Mouse (Mus musculus) E14TG2a.4 (cell line): ENCODE results near the gene Cd1d1.

Source experiments
- H3K27me3 ChIP-seq: 2 replicates; pipeline ENCODE4 v1.6.1; 2014; ENCODE audit warnings: low read length, control low read depth; ENCODE audit not compliant: insufficient read depth
- H3K36me3 ChIP-seq: 2 replicates; pipeline ENCODE4 v1.6.1; 2014; ENCODE audit warnings: low read length, control low read depth; ENCODE audit not compliant: insufficient read depth
- H3K4me1 ChIP-seq: replicated peaks from 2 replicates; pipeline ENCODE4 v1.6.1; 2014; ENCODE audit warnings: low read depth, low read length, control low read depth
- H3K4me3 ChIP-seq: replicated peaks from 2 replicates; pipeline ENCODE4 v1.5.1; 2014; ENCODE audit warnings: mild to moderate bottlenecking, low read length
- H3K9me3 ChIP-seq: 2 replicates; pipeline ENCODE4 v1.6.1; 2014; ENCODE audit warnings: low read length, control low read depth
- CTCF ChIP-seq: conservative IDR thresholded peaks from 2 replicates; pipeline ENCODE4 v1.5.1; 2014; ENCODE audit warnings: low read length
- NANOG ChIP-seq: IDR thresholded peaks from 2 replicates; pipeline ENCODE4 v1.6.1; 2014; ENCODE audit warnings: borderline replicate concordance, low read length, mixed read lengths
- POU5F1 ChIP-seq: IDR thresholded peaks from 2 replicates; pipeline ENCODE4 v1.6.1; 2014; ENCODE audit warnings: low read length, borderline replicate concordance

Gene Cd1d1

GRCm38 (mm10) chr3:86983382-86983781 is 15.9 kb downstream of the Cd1d1 start:
- Histone ChIP-seq H3K4me3 (no peak overlapping the region), H3K4me1 (peaks cover 4% of the 10 kb centered on the region; the same call in 1 of the 2 replicates), H3K9me3 (peaks cover 6% of the 10 kb centered on the region; the same call in 1 of the 2 replicates), H3K36me3 (no peaks in the 10 kb centered on the region), H3K27me3 (peaks cover 6% of the 10 kb centered on the region; the same call in 1 of the 2 replicates)
- no peak for TF ChIP-seq POU5F1
- TF ChIP-seq CTCF: no peak
- no peak for TF ChIP-seq NANOG

- H3K27me3 ChIP-seq: no peaks in the 10 kb centered on the region
- peaks cover 5% of the 10 kb centered on the region; the same call in 1 of the 2 replicates for H3K9me3 ChIP-seq
- no peaks in the 10 kb centered on the region for H3K4me1 ChIP-seq
- no peak overlapping the region for H3K4me3 ChIP-seq
- TF ChIP-seq CTCF (peak; percentile 62), NANOG (no peak), POU5F1 (no peak)
- no peaks in the 10 kb centered on the region for H3K36me3 ChIP-seq
Observed at GRCm38 (mm10) chr3:86976546-86976945, 22.7 kb downstream of the Cd1d1 start.

DNA sequence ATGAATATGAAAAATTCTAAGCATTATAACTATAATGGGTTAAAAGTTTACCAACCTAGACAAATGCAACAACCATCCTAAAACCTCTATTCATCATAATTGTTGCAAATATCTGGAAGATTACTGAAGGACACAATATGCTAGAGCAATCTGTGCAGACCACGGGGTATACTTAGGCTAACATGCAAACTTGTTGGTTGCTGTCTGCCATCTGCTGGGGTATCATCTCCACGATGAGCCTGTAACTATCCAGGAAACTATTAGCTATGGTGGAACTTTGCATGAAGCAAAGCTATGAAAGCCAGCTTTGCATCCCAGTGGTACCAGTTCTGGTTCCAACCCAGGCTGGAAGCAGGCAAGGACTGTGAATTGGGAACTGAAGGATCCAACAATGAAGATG is 24.1 kb downstream of the Cd1d1 start:
- TF ChIP-seq CTCF (no peak), POU5F1 (no peak), NANOG (no peak)

GRCm38 (mm10) chr3:86962665-86963435 is 36.4 kb downstream of the Cd1d1 start:
- Histone ChIP-seq H3K4me1 (peaks cover 6% of the 10 kb centered on the region; the same call in 1 of the 2 replicates), H3K36me3 (no peaks in the 10 kb centered on the region), H3K27me3 (no peaks in the 10 kb centered on the region), H3K9me3 (no peaks in the 10 kb centered on the region), H3K4me3 (no peak overlapping the region)
- TF ChIP-seq NANOG: no peak
- TF ChIP-seq POU5F1: no peak
- TF ChIP-seq CTCF: no peak

More for the DNA sequence above, 24.1 kb downstream of the Cd1d1 start:
- Histone ChIP-seq H3K9me3 (no peaks in the 10 kb centered on the region), H3K4me3 (no peak overlapping the region), H3K36me3 (no peaks in the 10 kb centered on the region), H3K4me1 (no peaks in the 10 kb centered on the region), H3K27me3 (no peaks in the 10 kb centered on the region)

DNA sequence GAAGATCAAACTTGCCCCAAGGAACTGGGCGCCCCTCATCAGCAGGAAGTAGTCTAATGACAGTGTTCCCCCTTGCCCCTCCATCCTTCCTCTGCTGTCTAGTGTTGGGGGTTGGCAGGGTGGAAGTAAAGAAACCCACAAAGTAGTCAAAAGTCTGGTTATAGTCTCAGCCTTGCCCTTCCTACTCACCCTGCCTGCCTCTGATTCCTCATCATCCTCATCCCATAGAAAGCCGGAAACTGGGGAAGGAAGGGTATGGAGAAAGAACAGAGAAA is 37.9 kb downstream of the Cd1d1 start:
- TF ChIP-seq POU5F1 (no peak), NANOG (no peak), CTCF (no peak)
- Histone ChIP-seq H3K4me1 (peaks cover 6% of the 10 kb centered on the region; the same call in 1 of the 2 replicates), H3K4me3 (no peak overlapping the region), H3K27me3 (no peaks in the 10 kb centered on the region), H3K36me3 (no peaks in the 10 kb centered on the region), H3K9me3 (no peaks in the 10 kb centered on the region)

- H3K27me3 ChIP-seq: no peaks in the 10 kb centered on the region
- H3K36me3 ChIP-seq: no peaks in the 10 kb centered on the region
- peaks cover 6% of the 10 kb centered on the region; the same call in 1 of the 2 replicates for H3K4me1 ChIP-seq
- H3K4me3 ChIP-seq: no peak overlapping the region
- H3K9me3 ChIP-seq: no peaks in the 10 kb centered on the region
- TF ChIP-seq CTCF (no peak), POU5F1 (no peak), NANOG (no peak)
Observed at GRCm38 (mm10) chr3:86960656-86961394, 38.4 kb downstream of the Cd1d1 start.

- peaks cover 18% of the 10 kb centered on the region for H3K4me1 ChIP-seq
- H3K36me3 ChIP-seq: no peaks in the 10 kb centered on the region
- H3K4me3 ChIP-seq: no peak overlapping the region
- TF ChIP-seq POU5F1: no peak
- TF ChIP-seq CTCF: no peak
- no peak for TF ChIP-seq NANOG
- no peaks in the 10 kb centered on the region for H3K27me3 ChIP-seq
- H3K9me3 ChIP-seq: no peaks in the 10 kb centered on the region
Observed at GRCm38 (mm10) chr3:86959088-86959487, 40.2 kb downstream of the Cd1d1 start.

GRCm38 (mm10) chr3:86955376-86955775 is 43.9 kb downstream of the Cd1d1 start:
- H3K27me3 ChIP-seq: no peaks in the 10 kb centered on the region
- TF ChIP-seq NANOG: no peak
- no peak for TF ChIP-seq CTCF
- TF ChIP-seq POU5F1: no peak
- H3K9me3 ChIP-seq: peaks cover 9% of the 10 kb centered on the region
- H3K4me3 ChIP-seq: no peak overlapping the region
- H3K36me3 ChIP-seq: no peaks in the 10 kb centered on the region
- peaks cover 29% of the 10 kb centered on the region for H3K4me1 ChIP-seq
